Mouse (Mus musculus): Measurements from ENCODE around the gene Ank3. TPM values are rescaled to one million over a fixed set of nuclear protein-coding genes. Genes with fewer than 3 reads are reported as not detected.

Ank3 gene
- polyA plus RNA-seq, 1 experiment from 2014 or later, result 48.8 TPM

GRCm38 (mm10) chr10:69573054-69573453 is 174.5 kb downstream of the Ank3 start:
- H3K4me3 ChIP-seq (replicated peaks; ENCODE audit: low read depth, low read length), result no peak overlapping the region
- no peak for ATAC-seq (replicated peaks; ENCODE audit: low FRiP score, low read depth)
- 0 out of 2 replicates have a peak, but pooled peaks cover 3% of the 10 kb centered on the region for H3K4me1 ChIP-seq (replicated peaks; ENCODE audit: insufficient read depth, low read length)
- TF ChIP-seq CTCF (IDR thresholded peaks at IDR 0.05; ENCODE audit: low read depth), result no peak
- H3K27me3 ChIP-seq (ENCODE audit: insufficient read depth, low read length), result no peaks in the 10 kb centered on the region
- DNase-seq (ENCODE audit: low spot score), result no peak
- H3K9ac ChIP-seq (ENCODE audit: low read depth, low read length), result no peak overlapping the region
- no peaks in the 10 kb centered on the region for H3K9me3 ChIP-seq (replicated peaks; ENCODE audit: low read length)
- H3K27ac ChIP-seq, result no peak overlapping the region
- no peaks in the 10 kb centered on the region for H3K36me3 ChIP-seq (ENCODE audit: insufficient read depth, low read length)
- no peak overlapping the region for H3K4me2 ChIP-seq (ENCODE audit: low read length)
- 58% methylated on average over 7 of the region's 7 CpGs for WGBS

GRCm38 (mm10) chr10:69573746-69574145 is 175.2 kb downstream of the Ank3 start:
- no peak for TF ChIP-seq CTCF (IDR thresholded peaks at IDR 0.05; ENCODE audit: low read depth)
- 0 out of 2 replicates have a peak, but pooled peaks cover 3% of the 10 kb centered on the region for H3K4me1 ChIP-seq (replicated peaks; ENCODE audit: insufficient read depth, low read length)
- H3K4me3 ChIP-seq (replicated peaks; ENCODE audit: low read depth, low read length), result no peak overlapping the region
- no peaks in the 10 kb centered on the region for H3K36me3 ChIP-seq (ENCODE audit: insufficient read depth, low read length)
- no peak overlapping the region for H3K27ac ChIP-seq
- H3K4me2 ChIP-seq (ENCODE audit: low read length), result peak overlapping the region; percentile 38; the same call in 1 of the 2 replicates
- H3K9me3 ChIP-seq (replicated peaks; ENCODE audit: low read length), result no peaks in the 10 kb centered on the region
- WGBS, result 18% methylated on average over 3 of the region's 3 CpGs
- no peaks in the 10 kb centered on the region for H3K27me3 ChIP-seq (ENCODE audit: insufficient read depth, low read length)
- ATAC-seq (replicated peaks; ENCODE audit: low FRiP score, low read depth) (no peak), DNase-seq (ENCODE audit: low spot score) (no peak)
- no peak overlapping the region for H3K9ac ChIP-seq (ENCODE audit: low read depth, low read length)

- H3K9ac ChIP-seq (ENCODE audit: low read depth, low read length), result no peak overlapping the region
- no peak overlapping the region for H3K4me3 ChIP-seq (replicated peaks; ENCODE audit: low read depth, low read length)
- DNase-seq (ENCODE audit: low spot score), result no peak
- no peaks in the 10 kb centered on the region for H3K9me3 ChIP-seq (replicated peaks; ENCODE audit: low read length)
- peak overlapping the region; percentile 38; the same call in 1 of the 2 replicates for H3K4me2 ChIP-seq (ENCODE audit: low read length)
- no peak overlapping the region for H3K27ac ChIP-seq
- no peaks in the 10 kb centered on the region for H3K27me3 ChIP-seq (ENCODE audit: insufficient read depth, low read length)
- ATAC-seq (replicated peaks; ENCODE audit: low FRiP score, low read depth), result no peak
- TF ChIP-seq CTCF (IDR thresholded peaks at IDR 0.05; ENCODE audit: low read depth), result no peak
- 0 out of 2 replicates have a peak, but pooled peaks cover 3% of the 10 kb centered on the region for H3K4me1 ChIP-seq (replicated peaks; ENCODE audit: insufficient read depth, low read length)
- 10% methylated on average over 11 of the region's 11 CpGs for WGBS
- H3K36me3 ChIP-seq (ENCODE audit: insufficient read depth, low read length), result no peaks in the 10 kb centered on the region
Measured at GRCm38 (mm10) chr10:69574190-69574663, 175.7 kb downstream of the Ank3 start.

- Histone ChIP-seq H3K4me3 (replicated peaks; ENCODE audit: low read depth, low read length) (no peak overlapping the region), H3K4me2 (ENCODE audit: low read length) (no peak overlapping the region), H3K9me3 (replicated peaks; ENCODE audit: low read length) (no peaks in the 10 kb centered on the region), H3K27me3 (ENCODE audit: insufficient read depth, low read length) (no peaks in the 10 kb centered on the region), H3K36me3 (ENCODE audit: insufficient read depth, low read length) (no peaks in the 10 kb centered on the region), H3K27ac (no peak overlapping the region), H3K4me1 (replicated peaks; ENCODE audit: insufficient read depth, low read length) (0 out of 2 replicates have a peak, but pooled peaks cover 3% of the 10 kb centered on the region), H3K9ac (ENCODE audit: low read depth, low read length) (no peak overlapping the region)
- WGBS, result 56% methylated on average over 9 of the region's 9 CpGs
- DNase-seq (ENCODE audit: low spot score) (no peak), ATAC-seq (replicated peaks; ENCODE audit: low FRiP score, low read depth) (no peak)
- no peak for TF ChIP-seq CTCF (IDR thresholded peaks at IDR 0.05; ENCODE audit: low read depth)
Measured at GRCm38 (mm10) chr10:69574894-69575293, 176.3 kb downstream of the Ank3 start.

- Histone ChIP-seq H3K4me1 (replicated peaks; ENCODE audit: insufficient read depth, low read length) (0 out of 2 replicates have a peak, but pooled peaks cover 3% of the 10 kb centered on the region), H3K9ac (ENCODE audit: low read depth, low read length) (no peak overlapping the region), H3K36me3 (ENCODE audit: insufficient read depth, low read length) (no peaks in the 10 kb centered on the region), H3K4me2 (ENCODE audit: low read length) (no peak overlapping the region), H3K27ac (no peak overlapping the region), H3K27me3 (ENCODE audit: insufficient read depth, low read length) (no peaks in the 10 kb centered on the region), H3K9me3 (replicated peaks; ENCODE audit: low read length) (no peaks in the 10 kb centered on the region), H3K4me3 (replicated peaks; ENCODE audit: low read depth, low read length) (no peak overlapping the region)
- ATAC-seq (replicated peaks; ENCODE audit: low FRiP score, low read depth) (no peak), DNase-seq (ENCODE audit: low spot score) (no peak)
- no peak for TF ChIP-seq CTCF (IDR thresholded peaks at IDR 0.05; ENCODE audit: low read depth)
- WGBS, result 88% methylated on average over 6 of the region's 6 CpGs
Measured at GRCm38 (mm10) chr10:69575451-69575850, 176.9 kb downstream of the Ank3 start.

GRCm38 (mm10) chr10:69576264-69576663 is 177.7 kb downstream of the Ank3 start:
- DNase-seq (ENCODE audit: low spot score) (no peak), ATAC-seq (replicated peaks; ENCODE audit: low FRiP score, low read depth) (no peak)
- no peak overlapping the region for H3K27ac ChIP-seq
- no peaks in the 10 kb centered on the region for H3K36me3 ChIP-seq (ENCODE audit: insufficient read depth, low read length)
- H3K27me3 ChIP-seq (ENCODE audit: insufficient read depth, low read length), result no peaks in the 10 kb centered on the region
- H3K9me3 ChIP-seq (replicated peaks; ENCODE audit: low read length), result no peaks in the 10 kb centered on the region
- no peak overlapping the region for H3K9ac ChIP-seq (ENCODE audit: low read depth, low read length)
- TF ChIP-seq CTCF (IDR thresholded peaks at IDR 0.05; ENCODE audit: low read depth), result no peak
- H3K4me3 ChIP-seq (replicated peaks; ENCODE audit: low read depth, low read length), result no peak overlapping the region
- 65% methylated on average over 7 of the region's 7 CpGs for WGBS
- 0 out of 2 replicates have a peak, but pooled peaks cover 3% of the 10 kb centered on the region for H3K4me1 ChIP-seq (replicated peaks; ENCODE audit: insufficient read depth, low read length)
- H3K4me2 ChIP-seq (ENCODE audit: low read length), result no peak overlapping the region

Data from kidney, postnatal 0 days (tissue).